Comparison of ENCODE assay signal across 13 mouse cellular contexts in genomic region chr1:144307017-144307853, GRCm38 (mm10). TPM values are rescaled to one million over a fixed set of nuclear protein-coding genes. Genes with fewer than 3 reads are reported as not detected.
A peak's percentile ranks its signal among the peaks of the same experiment; 100 is the strongest.
DNase-seq lines count a peak whose midpoint lies in the region; ATAC-seq and TF ChIP-seq lines count a peak whose summit lies in the region.
"Had no signal": no experiment of that assay in that cellular context is flagged by ENCODE, and none has a peak within 500 bp of the region (broad histone marks: within the 10 kb centered on the region; RNA-seq: fewer than 3 reads in every experiment).

No protein-coding gene starts in this region.

- ATAC-seq in erythroid progenitor cell, adult 5-6 weeks (replicated peaks; ENCODE audit: low FRiP score, poor library complexity, severe bottlenecking), result no peak
- ATAC-seq: midbrain, embryonic 15.5 days had no signal

- no peak for TF ChIP-seq POLR2A in brain, embryonic 14.5 days (IDR thresholded peaks at IDR 0.05; ENCODE audit: borderline replicate concordance, extremely low read depth, insufficient read depth, insufficient read length, poor library complexity, severe bottlenecking)

- peak; percentile 32 for DNase-seq in lung, postnatal 36 days
- no peak for DNase-seq in lung, postnatal 10 days
- DNase-seq in brain, embryonic 14.5 days (ENCODE audit: low read depth), result peak; percentile 45
- DNase-seq in natural killer cell, adult 2 months (ENCODE audit: low spot score in 2 of 2), result peak; percentile 62
- peak; percentile 19 for DNase-seq in thymus, postnatal 25 days
- no peak for DNase-seq in cerebellum, adult 18-20 months
- no peak for DNase-seq in left cerebral cortex, adult 18-20 months (ENCODE audit: low spot score in 2 of 2)
- DNase-seq: adrenal gland, postnatal 25 days; cerebellum, adult 9-11 months; kidney, postnatal 10 days had no signal

- TF ChIP-seq CTCF in brain, embryonic 14.5 days (IDR thresholded peaks at IDR 0.05; ENCODE audit: borderline replicate concordance, extremely low read depth, insufficient read depth, insufficient read length), result no peak

RNA-seq across cellular contexts. Expression of gene Rgs1, which starts 58.2 kb away (rescaled TPM):
- not detected in 2 replicates for polyA plus RNA-seq in brain, embryonic 14.5 days (2012; rRNA removed)
- 3.6 and 12.2 TPM in 2 replicates for total RNA-seq in erythroid progenitor cell, adult 5-6 weeks (2015; ENCODE audit: low replicate concordance)
- 5.8 and 7.2 TPM in 2 replicates for total RNA-seq in erythroid progenitor cell, adult 5-6 weeks (2017; ENCODE audit: low replicate concordance)
- not detected for total RNA-seq in left cerebral cortex, adult 18-20 months (2021)
- total RNA-seq: heart, postnatal 10 days had no signal
- polyA plus RNA-seq: midbrain, embryonic 15.5 days had no signal

Comparison
In these comparisons a context has a peak if more than half of its experiments do, and no peak if none do; other contexts are left out.
1. DNase-seq: peak in lung, postnatal 36 days (single experiment), brain, embryonic 14.5 days (single experiment), natural killer cell, adult 2 months (2 of 2) and thymus, postnatal 25 days (single experiment); none in lung, postnatal 10 days (single experiment), cerebellum, adult 18-20 months (0 of 2) and left cerebral cortex, adult 18-20 months (0 of 2).
2. RNA of gene Rgs1, which starts 58.2 kb away (total RNA-seq): 3.6 to 12.2 TPM in erythroid progenitor cell, adult 5-6 weeks; not detected in left cerebral cortex, adult 18-20 months; every median in the first group is over 4 times any median in the second.